Mouse (Mus musculus): ENCODE data around the gene A630095N17Rik. TPM values are rescaled to one million over a fixed set of nuclear protein-coding genes. Genes with fewer than 3 reads are reported as not detected.

Gene A630095N17Rik
- polyA plus RNA-seq, 1 experiment: not detected

Other genes starting within 250 kb of the A630095N17Rik start
- gene Nhej1, start 106.9 kb downstream of the A630095N17Rik start, polyA plus RNA-seq (2012; rRNA removed): 3.4 and 4.3 TPM in 2 replicates
- 0.91 and 1.2 TPM in 2 replicates for gene Slc23a3, start 98.2 kb downstream of the A630095N17Rik start, polyA plus RNA-seq (2012; rRNA removed)
- gene Cnppd1, start 89.4 kb downstream of the A630095N17Rik start, polyA plus RNA-seq (2012; rRNA removed): 50.8 and 51.7 TPM in 2 replicates
- gene Retreg2, start 89.3 kb downstream of the A630095N17Rik start, polyA plus RNA-seq (2012; rRNA removed): 60.5 and 61.5 TPM in 2 replicates
- gene Zfand2b, start 63.5 kb downstream of the A630095N17Rik start, polyA plus RNA-seq (2012; rRNA removed): 37.7 and 45.2 TPM in 2 replicates
- 11.2 and 13.4 TPM in 2 replicates for gene Abcb6, start 51.7 kb downstream of the A630095N17Rik start, polyA plus RNA-seq (2012; rRNA removed)
- gene Ankzf1, start 40.0 kb downstream of the A630095N17Rik start, polyA plus RNA-seq (2012; rRNA removed): 33.5 and 39.1 TPM in 2 replicates
- 30.4 and 36.3 TPM in 2 replicates for gene Atg9a, start 39.9 kb downstream of the A630095N17Rik start, polyA plus RNA-seq (2012; rRNA removed)
- gene Glb1l, start 21.3 kb downstream of the A630095N17Rik start, polyA plus RNA-seq (2012; rRNA removed): 28.9 and 33.6 TPM in 2 replicates
- 149 and 188 TPM in 2 replicates for gene Stk16, start 21.3 kb downstream of the A630095N17Rik start, polyA plus RNA-seq (2012; rRNA removed)
- gene Tuba4a, start 12.2 kb downstream of the A630095N17Rik start, polyA plus RNA-seq (2012; rRNA removed): 29.2 and 60.9 TPM in 2 replicates
- gene Dnajb2, start 4.3 kb upstream of the A630095N17Rik start, polyA plus RNA-seq (2012; rRNA removed): 34.6 and 37.8 TPM in 2 replicates
- 0.40 and 0.65 TPM in 2 replicates for gene Ptprn, start 32.4 kb upstream of the A630095N17Rik start, polyA plus RNA-seq (2012; rRNA removed)
- 0.31 and 0.52 TPM in 2 replicates for gene Resp18, start 46.3 kb upstream of the A630095N17Rik start, polyA plus RNA-seq (2012; rRNA removed)
- gene Dnpep, start 85.9 kb upstream of the A630095N17Rik start, polyA plus RNA-seq (2012; rRNA removed): 106 and 124 TPM in 2 replicates
- gene Des, start 128.2 kb upstream of the A630095N17Rik start, polyA plus RNA-seq (2012; rRNA removed): 1,825 and 2,682 TPM in 2 replicates
- gene Speg, start 143.2 kb upstream of the A630095N17Rik start, polyA plus RNA-seq (2012; rRNA removed): 91.1 and 102 TPM in 2 replicates
- gene Gmppa, start 203.8 kb upstream of the A630095N17Rik start, polyA plus RNA-seq (2012; rRNA removed): 140 and 188 TPM in 2 replicates
- gene Asic4, start 218.3 kb upstream of the A630095N17Rik start, polyA plus RNA-seq (2012; rRNA removed): 0.03 and 0.06 TPM in 2 replicates
- 65.0 and 69.4 TPM in 2 replicates for gene Chpf, start 247.2 kb upstream of the A630095N17Rik start, polyA plus RNA-seq (2012; rRNA removed)
- 1.1 and 1.6 TPM in 2 replicates for gene Tmem198, start 247.4 kb upstream of the A630095N17Rik start, polyA plus RNA-seq (2012; rRNA removed)

All from urinary bladder, adult 2 months (tissue).